Mouse (Mus musculus) G1E-ER4 (cell line): ENCODE measurements around the gene Gm29094. TPM values are rescaled to one million over a fixed set of nuclear protein-coding genes. Genes with fewer than 3 reads are reported as not detected.
"Not testable (repeated sequence)": the region's sequence is repeated elsewhere in the genome, so short reads cannot be mapped to it uniquely, and the experiment has no call there.

ENCODE experiments used
- GATA1 ChIP-seq: IDR thresholded peaks from one replicate; pipeline ENCODE4 v1.8.0; 2012; ENCODE audit warnings: low read length, inconsistent platforms
- polyA plus RNA-seq: library from polyadenylated mRNA; stranded (reverse); fragments of >175 nt; gene quantifications from 2 replicates; pipeline ENCODE4 v1.2.3, GENCODE M21; 2012

Gene Gm29094
- not detected in 2 replicates for polyA plus RNA-seq

DNA sequence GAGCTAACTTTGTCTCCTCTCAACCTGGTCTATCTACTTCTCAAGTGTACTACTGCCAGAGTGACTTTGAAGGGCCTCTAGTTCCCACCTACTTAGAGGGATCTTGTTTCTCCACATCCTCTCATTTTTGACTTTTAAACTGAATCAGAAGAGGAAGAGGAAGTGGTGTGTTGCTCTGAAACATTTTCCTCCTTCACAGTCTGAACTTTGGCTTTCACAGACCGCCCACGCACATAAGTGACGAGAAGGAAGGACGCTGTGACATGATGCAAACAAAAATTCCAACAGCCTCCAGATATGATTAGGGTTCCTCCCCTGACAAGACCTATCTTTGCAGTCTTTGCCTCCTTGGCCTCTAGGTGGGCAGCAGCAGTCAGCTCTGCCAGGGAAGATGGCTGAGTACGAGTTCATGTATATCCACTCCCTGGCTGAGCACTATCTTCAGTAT, at the start of gene Gm29094, which contains the start of gene Bcl2a1b:
Gm29094 (plus strand) TSS at position 411 of the 448 bp plus-strand sequence.
Bcl2a1b (plus strand) TSS at position 241 of the 448 bp plus-strand sequence.
- TF ChIP-seq GATA1, result not testable (repeated sequence)

DNA sequence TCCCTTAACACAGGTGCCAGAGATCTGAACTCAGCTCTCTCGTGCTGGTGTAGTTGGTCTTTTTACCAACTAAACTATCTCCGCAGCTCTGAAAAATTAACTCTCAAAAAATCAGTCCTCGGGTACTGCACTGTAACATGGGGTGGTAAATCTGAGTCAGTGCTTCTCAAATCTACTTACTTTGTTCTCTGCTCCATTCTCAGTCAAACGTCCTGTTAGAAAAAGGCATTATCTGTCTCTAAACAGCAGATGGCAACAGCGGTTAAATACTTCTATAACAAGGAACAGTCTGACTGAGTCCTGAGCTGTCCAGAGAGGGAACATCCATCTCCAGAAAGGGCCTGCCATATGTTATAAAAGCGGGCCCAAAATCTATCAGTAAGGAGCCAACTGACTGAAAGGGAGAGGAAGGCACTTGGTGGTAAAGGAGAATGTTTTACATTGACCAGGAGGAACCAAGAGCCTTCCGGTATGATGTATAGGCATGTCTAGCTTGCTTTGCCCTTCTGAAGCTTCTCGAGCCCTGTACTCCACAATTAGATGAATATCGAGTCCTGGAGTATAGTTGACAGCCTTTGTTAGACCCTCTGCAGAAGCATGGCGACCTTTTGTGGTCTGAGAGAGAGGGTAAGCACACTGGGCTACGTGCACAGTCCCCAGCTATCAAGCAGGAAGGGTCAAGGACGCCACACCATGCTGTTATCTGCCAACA, 11.3 kb downstream of the Gm29094 start, which contains the start of gene Mthfs:
Mthfs (plus strand) TSS at position 324 of the 712 bp plus-strand sequence.
- TF ChIP-seq GATA1, result not testable (repeated sequence)

DNA sequence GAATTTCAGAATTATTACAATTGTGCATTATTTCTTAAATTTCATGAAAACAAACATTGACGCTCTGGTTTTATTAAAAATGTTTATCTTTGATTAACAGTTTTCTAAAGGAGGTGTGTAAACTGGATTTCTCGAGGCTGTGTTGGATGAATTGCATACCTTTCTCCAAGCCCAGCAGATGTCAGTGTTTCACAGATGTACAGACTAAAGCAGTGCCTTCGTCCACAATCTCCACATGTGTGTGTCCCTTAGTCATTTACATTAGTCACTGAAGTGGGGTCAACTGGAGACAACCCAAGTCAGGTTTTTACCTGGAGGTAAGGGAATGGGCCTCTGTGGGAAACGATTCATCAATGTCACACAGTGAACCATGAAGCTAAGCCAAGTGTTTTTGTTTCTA, 26.9 kb downstream of the Gm29094 start:
- TF ChIP-seq GATA1, result no peak

DNA sequence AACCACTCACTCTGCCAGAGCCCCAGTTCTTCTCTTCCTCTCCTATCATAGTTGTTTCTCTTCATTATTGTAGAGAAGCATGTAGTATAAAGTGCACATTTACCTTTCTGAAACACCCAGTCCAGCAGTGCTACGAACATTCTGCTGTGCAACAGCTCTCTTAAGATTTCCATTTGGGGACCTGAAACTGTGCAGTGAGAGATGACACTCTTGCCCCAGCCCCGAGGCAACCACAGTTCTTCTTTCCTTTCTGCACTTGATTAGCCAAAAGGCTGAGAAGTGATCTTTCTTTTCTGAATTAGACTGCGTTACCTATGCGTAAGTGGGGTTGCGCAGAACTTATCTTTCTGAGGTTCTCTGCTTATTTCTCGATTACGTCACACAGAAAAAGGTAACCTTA, 28.9 kb downstream of the Gm29094 start:
- TF ChIP-seq GATA1, result no peak

DNA sequence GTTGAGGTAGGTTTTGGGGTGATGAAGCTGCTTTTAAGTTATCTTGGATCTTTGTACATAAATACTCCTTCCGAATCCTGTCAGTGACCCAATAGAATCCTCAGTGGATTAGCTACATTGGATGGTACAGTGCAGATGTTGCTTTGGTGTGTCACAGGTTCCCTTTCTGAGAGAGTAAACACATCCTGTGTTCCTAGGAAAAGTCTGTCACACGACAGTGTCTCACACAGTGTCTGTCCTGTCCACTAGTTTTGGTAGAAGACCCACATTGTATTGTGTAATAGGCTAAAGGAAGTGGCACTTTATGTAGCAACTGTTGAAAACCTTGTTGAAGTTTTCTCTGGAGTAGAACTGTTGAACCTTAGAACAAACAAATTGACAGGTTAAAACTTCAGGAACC, 54.2 kb downstream of the Gm29094 start:
- TF ChIP-seq GATA1, result no peak

DNA sequence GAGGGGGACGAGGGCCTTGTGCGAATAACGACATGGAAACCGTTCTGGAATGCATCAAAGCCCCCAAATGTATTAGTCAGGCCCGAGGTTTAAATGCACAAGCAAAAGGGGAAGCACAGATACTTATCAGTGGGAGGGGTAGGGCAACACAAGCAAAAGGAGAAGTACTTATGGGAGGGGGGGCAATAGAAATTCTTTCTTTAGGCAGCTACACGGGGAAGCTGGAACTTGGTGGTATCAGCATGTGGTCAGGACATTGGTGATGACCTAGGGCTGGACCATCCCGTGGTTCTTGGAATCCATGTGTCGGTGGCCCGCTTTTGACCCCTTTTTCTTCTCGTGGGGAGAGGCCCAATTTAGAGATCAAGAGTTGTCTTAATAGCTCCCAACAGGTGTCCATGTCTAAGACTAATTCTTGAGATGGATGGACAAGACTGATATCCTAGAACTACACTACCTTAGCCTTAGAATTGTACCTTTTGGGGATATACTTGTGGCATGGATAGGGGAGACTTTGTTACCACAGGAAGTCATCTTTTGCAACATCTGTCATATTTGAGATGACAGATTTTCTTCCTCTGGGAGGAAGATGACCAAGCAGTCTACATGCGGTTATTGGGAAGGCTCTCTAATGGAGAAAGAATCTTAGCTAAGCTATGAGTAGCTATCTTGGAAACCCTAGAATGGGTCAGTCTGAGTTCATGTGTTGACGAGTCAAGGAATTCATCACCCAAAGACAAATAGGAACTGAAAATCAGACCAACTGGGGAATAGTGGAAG, 57.6 kb downstream of the Gm29094 start:
- TF ChIP-seq GATA1, result no peak

DNA sequence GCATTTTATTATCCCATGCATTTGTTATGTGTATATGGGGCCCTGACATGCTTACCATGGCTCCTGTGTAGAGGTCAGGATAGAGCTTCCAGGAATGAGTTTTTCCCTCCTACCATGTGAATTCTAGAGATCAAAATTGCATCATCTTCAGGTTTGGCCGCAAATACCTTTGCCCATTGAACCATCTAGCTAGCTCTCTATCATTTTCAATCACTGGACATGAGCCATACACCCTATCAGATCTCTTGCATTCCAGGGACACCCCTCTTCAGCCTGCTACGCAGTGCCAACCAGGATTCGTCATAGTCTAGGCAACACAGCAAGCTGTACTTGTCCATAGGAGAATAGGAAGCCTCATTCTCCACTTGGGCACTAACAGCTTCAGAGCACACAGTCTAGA, 64.8 kb downstream of the Gm29094 start:
- TF ChIP-seq GATA1, result no peak

DNA sequence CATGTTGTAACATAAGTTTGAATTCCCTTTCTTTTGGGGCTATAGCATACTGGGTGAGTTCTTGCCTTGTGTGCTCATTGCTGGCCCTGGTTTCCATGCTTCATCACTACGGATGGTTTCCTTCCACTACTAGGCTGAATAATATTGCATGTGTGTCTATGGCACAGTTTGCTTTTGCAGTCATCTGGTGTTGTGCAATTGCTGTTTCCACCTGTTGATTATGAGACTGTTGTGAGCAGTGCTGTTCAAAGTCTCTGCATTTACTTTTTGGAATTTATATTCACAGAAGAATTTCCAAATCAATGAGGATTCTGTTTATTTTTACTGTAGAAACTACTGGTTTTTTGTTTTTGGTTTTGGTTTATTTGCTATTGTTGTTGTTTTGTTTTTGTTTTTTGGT, 65.4 kb downstream of the Gm29094 start:
- TF ChIP-seq GATA1, result no peak

Other genes starting within 250 kb of the Gm29094 start
- not detected in 2 replicates for gene Bcl2a1a, start 242.5 kb upstream of the Gm29094 start, polyA plus RNA-seq
- gene Trim43b, start 106.5 kb upstream of the Gm29094 start, polyA plus RNA-seq, result not detected in 2 replicates
- not detected in 2 replicates for gene Bcl2a1b, start 170 bp upstream of the Gm29094 start, polyA plus RNA-seq
- 1.9 and 3.7 TPM in 2 replicates for gene Mthfs, start 11.3 kb downstream of the Gm29094 start, polyA plus RNA-seq